Mouse (Mus musculus): ENCODE results near the gene Kat6b.

Gene Kat6b

DNA sequence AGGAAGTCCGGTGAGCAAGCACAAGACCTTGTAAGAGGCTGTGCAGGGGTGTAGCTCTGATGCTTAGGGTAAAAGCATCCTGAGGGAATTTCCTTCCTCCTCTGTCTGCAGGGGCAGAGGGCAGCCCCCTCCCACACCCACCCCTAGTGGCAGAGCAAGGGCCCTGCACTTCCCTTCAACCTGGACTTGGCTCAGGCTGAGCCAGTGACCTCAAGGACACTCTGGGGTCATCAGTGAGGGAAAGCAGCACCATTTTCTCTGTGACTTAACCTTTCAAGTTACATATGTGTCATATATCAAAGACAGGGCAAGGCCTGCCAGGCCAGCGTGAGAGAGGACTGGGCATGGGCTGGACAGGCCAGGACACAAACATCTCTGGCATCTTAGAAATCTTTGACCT lies 228.3 kb downstream of the Kat6b start:
- DNase-seq (ENCODE audit: low spot score) = no peak

DNA sequence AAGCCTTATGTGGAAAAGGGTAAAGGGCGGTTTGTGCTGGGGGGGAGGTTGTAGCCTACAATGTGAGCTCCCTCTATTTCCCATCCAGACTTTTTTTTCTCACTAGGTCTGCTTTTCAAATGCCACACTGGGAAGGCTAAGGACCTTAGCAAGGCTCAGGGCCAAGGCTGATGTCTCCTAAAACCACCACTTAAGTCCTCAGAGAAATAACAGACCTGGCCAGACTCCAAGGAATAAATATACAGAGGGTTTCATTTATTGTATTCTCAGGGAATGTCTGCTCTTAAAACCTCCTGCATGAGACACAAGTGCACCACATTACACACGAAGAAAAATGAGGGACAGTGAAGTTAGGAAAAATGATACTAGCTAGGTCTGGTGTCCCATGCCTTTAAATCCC lies 230.0 kb downstream of the Kat6b start:
- DNase-seq (ENCODE audit: low spot score) = no peak

DNA sequence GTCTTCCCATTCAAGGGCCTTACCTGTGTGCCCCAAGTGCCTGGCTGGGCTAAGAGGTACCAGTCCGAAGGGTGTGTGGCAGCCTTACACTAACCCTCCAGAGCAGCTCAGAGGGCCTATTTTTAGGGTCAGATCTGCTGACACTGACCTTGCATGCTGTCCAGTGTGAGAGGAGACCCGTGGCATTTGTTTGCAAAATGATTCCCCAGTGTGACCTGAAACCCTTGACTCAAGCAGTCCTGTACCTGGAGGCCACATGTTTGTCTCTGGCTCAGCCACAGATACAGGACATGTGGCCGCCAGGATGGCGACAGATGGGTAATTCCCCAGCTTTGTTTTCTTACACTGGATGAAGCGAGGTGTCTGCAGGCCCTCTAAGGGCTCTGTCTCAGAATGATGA lies 233.3 kb downstream of the Kat6b start, which contains the start of gene Dupd1:
Gene Dupd1, minus strand, starts transcription at position 91 of the 400 bp plus-strand sequence.
- no peak for DNase-seq (ENCODE audit: low spot score)

DNA sequence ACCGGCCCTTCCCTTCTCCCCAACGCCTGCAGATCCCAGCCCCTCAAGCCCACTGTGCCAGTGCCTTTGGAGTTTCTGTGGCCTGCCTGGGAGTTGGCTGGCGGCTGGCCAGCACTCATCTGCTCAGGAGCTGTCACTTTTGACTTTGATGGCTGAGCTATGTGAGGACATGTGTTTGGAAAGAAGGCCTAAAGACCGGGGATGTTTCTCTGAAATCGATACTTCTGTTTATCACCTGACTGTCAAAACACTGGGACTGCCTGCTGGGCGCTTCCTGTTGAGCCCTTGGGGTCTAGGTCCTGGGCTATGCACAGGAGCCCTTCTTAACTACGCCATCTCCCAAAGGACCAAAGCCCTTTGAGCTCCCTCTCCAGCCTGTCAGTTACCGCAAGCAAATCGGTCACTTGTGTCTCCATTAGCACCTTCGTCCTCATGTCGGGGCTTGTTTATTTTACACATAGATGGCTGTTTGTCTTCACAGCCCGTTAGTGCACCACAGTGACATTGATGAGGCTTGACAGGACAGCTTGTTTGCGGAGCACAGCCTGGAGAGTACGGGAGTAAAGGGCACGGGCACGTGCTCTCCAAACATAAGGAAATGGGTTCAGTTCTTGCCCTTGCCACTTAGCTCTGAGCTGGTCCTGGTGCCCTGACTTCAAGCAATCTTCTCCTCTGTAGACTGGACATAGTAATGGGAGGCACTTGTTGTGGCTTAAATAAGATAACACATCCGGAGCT lies 238.6 kb downstream of the Kat6b start:
- DNase-seq (ENCODE audit: low spot score) = no peak

DNA sequence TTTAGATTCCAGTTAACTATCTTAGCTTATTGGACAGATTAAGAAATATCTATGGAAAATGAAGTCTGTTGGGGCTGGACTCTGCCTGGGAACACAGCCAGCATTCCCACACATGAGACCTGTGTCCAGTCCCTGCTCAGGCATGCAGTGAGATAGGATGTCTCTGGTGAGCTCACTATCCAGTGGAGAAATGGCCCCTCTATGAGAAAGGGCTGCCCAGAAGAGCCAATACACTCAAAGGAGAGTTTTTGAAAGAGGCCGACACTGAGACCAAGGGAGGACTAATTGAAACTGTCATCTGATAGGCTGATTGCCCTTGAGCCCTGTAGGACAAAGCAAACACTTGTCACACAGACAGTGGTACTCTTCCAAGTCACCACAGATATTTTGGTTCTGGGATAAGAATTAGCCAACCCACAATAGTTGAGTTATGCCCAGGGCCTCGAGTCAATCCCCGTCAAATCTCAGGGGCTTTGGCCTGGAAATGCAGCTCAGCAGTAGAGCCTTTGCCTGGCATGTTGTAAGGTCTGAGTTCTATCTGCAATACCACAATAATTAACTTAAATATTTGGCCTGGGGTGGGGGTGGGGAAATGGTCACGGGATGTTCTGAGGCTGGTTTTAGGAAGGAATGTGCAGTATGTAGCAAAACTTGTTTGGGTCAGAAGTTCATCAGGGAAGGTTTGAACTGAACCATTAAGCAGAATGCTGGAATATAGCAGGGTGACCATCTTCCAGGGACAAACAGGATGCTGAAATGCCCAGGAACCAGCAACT lies 239.4 kb downstream of the Kat6b start:
- DNase-seq (ENCODE audit: low spot score) = no peak
